Mouse (Mus musculus): Measurements from ENCODE around the gene Mylk. TPM values are rescaled to one million over a fixed set of nuclear protein-coding genes. Genes with fewer than 3 reads are reported as not detected.

Gene Mylk
- polyA plus RNA-seq, 1 experiment, result 284 TPM

GRCm38 (mm10) chr16:34920868-34921267 is 175.9 kb downstream of the Mylk start:
- Histone ChIP-seq H3K4me1 (ENCODE audit: control insufficient read depth, insufficient read depth, insufficient read length, low read length) (peaks cover 24% of the 10 kb centered on the region), H3K27ac (ENCODE audit: insufficient read depth, low read depth, low read length) (peak overlapping the region; percentile 55), H3K27me3 (ENCODE audit: control insufficient read depth, insufficient read depth, low read length) (no peaks in the 10 kb centered on the region), H3K36me3 (ENCODE audit: control insufficient read depth, insufficient read depth, low read length) (no peaks in the 10 kb centered on the region), H3K4me3 (ENCODE audit: low read depth, low read length) (peak overlapping the region; percentile 19)
- TF ChIP-seq POLR2A (IDR thresholded peaks at IDR 0.05; ENCODE audit: low read depth, low read length) (no peak), CTCF (IDR thresholded peaks at IDR 0.05; ENCODE audit: extremely low read depth, insufficient read length, insufficient replicate concordance, low read depth, low read length) (no peak)
- 33% methylated on average over 8 of the region's 8 CpGs for WGBS

- TF ChIP-seq CTCF (IDR thresholded peaks at IDR 0.05; ENCODE audit: extremely low read depth, insufficient read length, insufficient replicate concordance, low read depth, low read length) (no peak), POLR2A (IDR thresholded peaks at IDR 0.05; ENCODE audit: low read depth, low read length) (peak; percentile 37; the same call in 1 of the 2 replicates)
- Histone ChIP-seq H3K27ac (ENCODE audit: insufficient read depth, low read depth, low read length) (peak overlapping the region; percentile 80), H3K4me1 (ENCODE audit: control insufficient read depth, insufficient read depth, insufficient read length, low read length) (peaks cover 27% of the 10 kb centered on the region), H3K4me3 (ENCODE audit: low read depth, low read length) (peak overlapping the region; percentile 58), H3K36me3 (ENCODE audit: control insufficient read depth, insufficient read depth, low read length) (no peaks in the 10 kb centered on the region), H3K27me3 (ENCODE audit: control insufficient read depth, insufficient read depth, low read length) (no peaks in the 10 kb centered on the region)
- WGBS, result 75% methylated on average over 10 of the region's 10 CpGs
Observed at GRCm38 (mm10) chr16:34921319-34921718, 176.3 kb downstream of the Mylk start.

- Histone ChIP-seq H3K27ac (ENCODE audit: insufficient read depth, low read depth, low read length) (peak overlapping the region; percentile 80), H3K4me1 (ENCODE audit: control insufficient read depth, insufficient read depth, insufficient read length, low read length) (peaks cover 43% of the 10 kb centered on the region), H3K27me3 (ENCODE audit: control insufficient read depth, insufficient read depth, low read length) (no peaks in the 10 kb centered on the region), H3K4me3 (ENCODE audit: low read depth, low read length) (peak overlapping the region; percentile 48), H3K36me3 (ENCODE audit: control insufficient read depth, insufficient read depth, low read length) (no peaks in the 10 kb centered on the region)
- WGBS, result 73% methylated on average over 9 of the region's 9 CpGs
- TF ChIP-seq POLR2A (IDR thresholded peaks at IDR 0.05; ENCODE audit: low read depth, low read length), result no peak
- no peak for TF ChIP-seq CTCF (IDR thresholded peaks at IDR 0.05; ENCODE audit: extremely low read depth, insufficient read length, insufficient replicate concordance, low read depth, low read length)
Observed at GRCm38 (mm10) chr16:34923630-34924029, 178.6 kb downstream of the Mylk start.

GRCm38 (mm10) chr16:34924324-34924723 is 179.3 kb downstream of the Mylk start:
- Histone ChIP-seq H3K27ac (ENCODE audit: insufficient read depth, low read depth, low read length) (peak overlapping the region; percentile 34), H3K27me3 (ENCODE audit: control insufficient read depth, insufficient read depth, low read length) (no peaks in the 10 kb centered on the region), H3K4me3 (ENCODE audit: low read depth, low read length) (peak overlapping the region; percentile 48), H3K36me3 (ENCODE audit: control insufficient read depth, insufficient read depth, low read length) (no peaks in the 10 kb centered on the region), H3K4me1 (ENCODE audit: control insufficient read depth, insufficient read depth, insufficient read length, low read length) (peaks cover 46% of the 10 kb centered on the region)
- 74% methylated on average over 5 of the region's 5 CpGs for WGBS
- TF ChIP-seq CTCF (IDR thresholded peaks at IDR 0.05; ENCODE audit: extremely low read depth, insufficient read length, insufficient replicate concordance, low read depth, low read length) (no peak), POLR2A (IDR thresholded peaks at IDR 0.05; ENCODE audit: low read depth, low read length) (no peak)

- WGBS, result 46% methylated on average over 6 of the region's 6 CpGs
- no peaks in the 10 kb centered on the region for H3K27me3 ChIP-seq (ENCODE audit: control insufficient read depth, insufficient read depth, low read length)
- TF ChIP-seq CTCF (IDR thresholded peaks at IDR 0.05; ENCODE audit: extremely low read depth, insufficient read length, insufficient replicate concordance, low read depth, low read length) (no peak), POLR2A (IDR thresholded peaks at IDR 0.05; ENCODE audit: low read depth, low read length) (no peak)
- H3K36me3 ChIP-seq (ENCODE audit: control insufficient read depth, insufficient read depth, low read length), result no peaks in the 10 kb centered on the region
- H3K4me1 ChIP-seq (ENCODE audit: control insufficient read depth, insufficient read depth, insufficient read length, low read length), result peaks cover 51% of the 10 kb centered on the region
- H3K4me3 ChIP-seq (ENCODE audit: low read depth, low read length), result peak overlapping the region; percentile 4
- H3K27ac ChIP-seq (ENCODE audit: insufficient read depth, low read depth, low read length), result peak overlapping the region; percentile 34
Observed at GRCm38 (mm10) chr16:34924937-34925618, 180.1 kb downstream of the Mylk start.

- no peaks in the 10 kb centered on the region for H3K27me3 ChIP-seq (ENCODE audit: control insufficient read depth, insufficient read depth, low read length)
- H3K36me3 ChIP-seq (ENCODE audit: control insufficient read depth, insufficient read depth, low read length), result no peaks in the 10 kb centered on the region
- 0 out of 2 replicates have a peak overlapping the region, but pooled peaks have one; percentile 1 for H3K4me3 ChIP-seq (ENCODE audit: low read depth, low read length)
- TF ChIP-seq POLR2A (IDR thresholded peaks at IDR 0.05; ENCODE audit: low read depth, low read length) (no peak), CTCF (IDR thresholded peaks at IDR 0.05; ENCODE audit: extremely low read depth, insufficient read length, insufficient replicate concordance, low read depth, low read length) (no peak)
- H3K4me1 ChIP-seq (ENCODE audit: control insufficient read depth, insufficient read depth, insufficient read length, low read length), result peaks cover 43% of the 10 kb centered on the region
- WGBS, result 59% methylated on average over 9 of the region's 9 CpGs
- peak overlapping the region; percentile 95 for H3K27ac ChIP-seq (ENCODE audit: insufficient read depth, low read depth, low read length)
Observed at GRCm38 (mm10) chr16:34926531-34927435, 181.8 kb downstream of the Mylk start.

- WGBS, result 52% methylated on average over 8 of the region's 8 CpGs
- Histone ChIP-seq H3K36me3 (ENCODE audit: control insufficient read depth, insufficient read depth, low read length) (no peaks in the 10 kb centered on the region), H3K4me1 (ENCODE audit: control insufficient read depth, insufficient read depth, insufficient read length, low read length) (peaks cover 56% of the 10 kb centered on the region), H3K4me3 (ENCODE audit: low read depth, low read length) (peak overlapping the region; percentile 43), H3K27ac (ENCODE audit: insufficient read depth, low read depth, low read length) (peak overlapping the region; percentile 89), H3K27me3 (ENCODE audit: control insufficient read depth, insufficient read depth, low read length) (no peaks in the 10 kb centered on the region)
- no peak for TF ChIP-seq POLR2A (IDR thresholded peaks at IDR 0.05; ENCODE audit: low read depth, low read length)
- no peak for TF ChIP-seq CTCF (IDR thresholded peaks at IDR 0.05; ENCODE audit: extremely low read depth, insufficient read length, insufficient replicate concordance, low read depth, low read length)
Observed at GRCm38 (mm10) chr16:34929686-34930085, 184.7 kb downstream of the Mylk start.

Measured in small intestine, adult 2 months (tissue).